Mouse (Mus musculus) brain, embryonic 18.5 days (tissue): Measurements from ENCODE around the gene Gm20388.
"Not testable (repeated sequence)": the region's sequence is repeated elsewhere in the genome, so short reads cannot be mapped to it uniquely, and the experiment has no call there.

Experiments
- DNase-seq: peaks from one replicate; pipeline ENCODE4 v3.0.0-alpha.2; 2012; ENCODE audit warnings: low read depth, low spot score

Gene Gm20388

DNA sequence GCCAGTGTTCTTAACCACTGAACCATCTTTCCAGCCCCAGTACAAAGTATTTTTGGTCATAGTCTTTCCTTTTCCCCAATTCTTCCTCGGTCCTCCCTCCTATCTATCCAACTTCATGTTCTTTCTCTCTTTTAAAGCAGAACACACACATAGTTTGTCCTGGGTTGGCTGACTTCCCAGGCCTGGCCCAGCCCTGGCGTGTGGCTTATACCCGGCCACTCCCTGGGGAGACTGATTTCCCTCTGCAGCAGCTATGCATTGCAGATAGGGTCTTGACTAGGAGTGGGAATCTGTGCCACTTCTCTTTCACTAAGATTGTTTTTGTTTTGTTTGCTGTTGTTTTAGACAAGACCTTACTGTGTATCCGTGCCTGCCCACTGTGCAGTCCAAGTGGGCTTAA is 3160.5 kb downstream of the Gm20388 start:
- DNase-seq, result no peak

DNA sequence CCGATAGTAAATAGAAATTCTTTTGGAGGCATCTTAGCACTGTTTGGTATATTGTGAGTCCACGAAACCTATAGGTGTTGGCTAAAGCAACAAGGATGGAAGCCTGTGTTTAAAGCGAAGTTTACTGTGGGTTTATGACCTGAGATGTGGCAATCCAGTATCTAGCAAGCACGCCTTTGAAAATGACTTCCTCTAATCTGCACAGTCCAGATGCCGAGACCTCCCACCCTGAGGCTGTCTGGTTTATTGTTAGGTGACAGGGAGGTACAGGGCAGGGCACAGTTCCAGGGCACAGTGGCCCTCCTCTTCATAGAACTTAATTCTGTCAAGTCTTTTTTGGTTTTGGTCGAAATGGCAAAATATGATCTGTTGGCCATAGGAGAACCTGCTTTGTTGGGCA is 3166.6 kb downstream of the Gm20388 start:
- no peak for DNase-seq

GRCm38 (mm10) chr8:123082993-123083392 is 3172.4 kb downstream of the Gm20388 start:
- no peak for DNase-seq

DNA sequence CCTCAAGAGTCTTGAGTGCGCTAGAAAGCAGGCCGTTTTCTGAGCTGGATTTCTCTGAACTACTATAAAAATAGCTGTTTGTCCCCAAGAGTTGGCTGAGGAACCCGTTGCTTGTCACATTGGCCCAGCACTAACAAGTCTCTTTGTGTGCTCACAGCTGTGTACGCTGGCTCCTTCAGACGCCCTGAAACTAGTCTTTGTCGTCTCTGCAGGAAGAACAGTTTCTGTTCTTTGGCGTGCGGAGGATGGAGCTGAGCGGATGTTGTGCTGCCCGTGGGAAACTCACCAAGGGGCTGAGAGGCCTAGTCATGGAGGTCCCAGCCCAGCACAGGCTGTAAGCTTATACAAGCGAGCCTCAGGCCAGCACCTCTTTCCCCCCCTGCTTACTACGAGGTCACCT is 3173.0 kb downstream of the Gm20388 start:
- no peak for DNase-seq

DNA sequence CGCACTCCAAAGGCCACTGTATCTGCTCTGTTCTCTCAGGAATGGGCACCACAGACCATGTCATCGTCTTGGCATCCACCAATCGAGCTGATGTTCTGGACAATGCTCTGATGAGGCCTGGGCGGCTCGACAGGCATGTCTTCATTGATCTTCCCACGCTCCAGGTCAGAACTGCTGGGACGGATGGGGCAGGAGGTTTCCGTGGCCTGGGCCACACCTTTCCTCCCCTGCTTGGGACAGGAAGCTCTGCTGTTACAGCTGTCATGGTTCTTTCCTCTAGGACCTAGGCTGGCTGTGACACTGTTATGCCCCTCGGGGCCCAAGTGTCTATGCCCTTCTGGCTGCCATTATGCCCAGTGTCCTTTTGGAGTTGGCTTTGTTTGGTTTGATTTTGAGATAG is 3176.6 kb downstream of the Gm20388 start:
- no peak for DNase-seq

GRCm38 (mm10) chr8:123097216-123097615 is 3186.6 kb downstream of the Gm20388 start:
- DNase-seq, result no peak

DNA sequence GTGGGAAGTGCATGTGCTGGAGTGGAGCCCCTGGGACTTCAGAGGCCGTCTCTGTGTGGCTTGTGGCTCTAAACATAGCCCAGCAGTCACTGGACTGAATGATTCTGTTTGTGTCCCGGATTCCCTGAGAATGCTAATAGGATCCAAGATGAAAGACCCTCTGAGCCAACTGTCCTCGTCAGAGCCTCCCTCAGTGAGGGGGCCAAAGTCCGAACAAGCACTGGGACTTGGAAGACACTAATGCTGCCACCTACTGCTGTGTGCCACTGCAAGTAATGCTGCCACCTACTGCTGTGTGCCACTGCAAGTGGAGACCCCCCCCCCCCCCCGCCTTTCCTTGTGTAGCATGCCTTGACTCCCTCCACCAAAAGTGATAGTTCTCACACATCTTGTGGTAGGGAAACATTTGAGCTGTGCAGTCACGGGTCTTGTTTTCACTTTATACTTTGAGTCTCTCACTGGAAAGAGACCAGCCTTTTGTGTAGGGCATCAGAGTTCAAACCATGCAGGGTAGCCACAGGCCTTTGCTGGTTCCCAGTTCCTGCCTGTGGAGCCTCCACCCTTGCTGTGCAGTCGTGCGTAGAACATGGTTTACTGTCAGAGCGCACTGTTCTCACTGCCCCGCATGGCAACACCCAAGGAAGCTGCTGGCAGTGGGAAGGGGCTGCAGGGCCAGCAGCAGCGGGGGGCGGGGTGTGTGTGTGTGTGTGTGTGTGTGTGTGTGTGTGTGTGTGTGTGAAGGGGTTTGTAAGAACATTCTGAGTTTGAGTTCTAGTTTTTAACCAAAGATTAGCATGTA is 3187.3 kb downstream of the Gm20388 start:
- DNase-seq, result no peak

GRCm38 (mm10) chr8:123100288-123100687 is 3189.6 kb downstream of the Gm20388 start:
- no peak for DNase-seq

DNA sequence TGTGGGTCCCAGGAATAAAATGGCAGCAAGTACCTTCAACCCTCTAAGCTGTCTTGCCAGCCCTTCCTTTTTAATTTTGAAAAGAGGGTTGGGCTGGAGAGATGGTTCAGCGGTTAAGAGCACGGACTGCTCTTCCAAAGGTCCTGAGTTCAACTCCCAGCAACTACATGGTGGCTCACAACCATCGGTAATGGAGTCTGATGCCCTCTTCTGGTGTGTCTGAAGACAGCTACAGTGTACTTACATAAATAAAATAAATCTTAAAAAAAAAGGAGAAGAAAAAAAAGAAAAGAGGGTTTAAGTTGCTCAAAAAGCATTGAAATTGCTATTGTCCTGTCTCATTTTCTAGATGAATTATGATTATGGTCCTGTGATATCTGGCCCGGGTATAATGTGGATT is 3190.6 kb downstream of the Gm20388 start:
- DNase-seq, result no peak

DNA sequence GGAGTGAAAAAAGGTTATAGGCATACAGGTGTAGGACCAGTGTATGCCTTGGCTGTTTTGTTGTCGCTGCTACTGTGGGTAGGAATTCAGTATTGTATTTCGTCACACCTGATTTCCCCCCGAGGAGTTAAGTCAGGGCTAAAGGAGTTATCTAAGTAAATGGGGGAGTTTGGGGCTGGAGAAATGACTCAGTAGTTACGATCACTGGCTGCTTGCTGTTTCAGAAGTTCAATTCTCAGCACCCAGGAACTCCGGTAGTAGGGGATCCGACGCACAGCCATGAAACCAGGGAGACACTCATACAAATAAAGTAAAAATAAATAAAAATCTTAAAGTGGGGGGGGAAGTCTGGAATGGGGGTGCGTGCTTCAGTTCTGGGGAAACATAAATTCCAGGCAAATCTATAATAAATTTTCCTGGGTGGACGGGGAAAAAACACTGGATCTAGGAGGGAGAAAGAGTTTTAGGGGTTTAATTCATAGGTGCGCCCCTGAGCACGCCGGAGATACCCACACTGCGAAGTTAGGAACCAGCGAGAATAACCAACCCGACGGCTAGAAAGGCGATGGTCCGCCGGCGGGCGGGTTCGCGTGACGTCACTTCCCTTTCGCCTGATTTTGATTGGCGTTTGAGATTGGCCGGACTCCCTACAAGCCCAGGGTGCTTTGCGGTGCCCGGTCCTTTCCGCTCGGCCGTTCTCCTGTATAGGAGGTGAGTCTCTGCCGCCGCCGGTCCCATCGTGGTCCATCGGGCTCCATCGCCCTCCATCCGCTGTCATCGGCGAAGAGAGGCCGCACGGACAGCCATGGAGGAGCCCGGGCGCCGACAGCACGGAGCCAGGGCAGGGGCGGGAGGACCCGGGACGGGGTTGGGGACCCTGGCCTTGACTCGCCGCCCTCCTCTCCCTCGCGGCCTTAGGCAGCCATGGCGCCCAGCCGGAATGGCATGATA is 3191.4 kb downstream of the Gm20388 start, which contains the start of gene Rpl13:
TSS of gene Rpl13 (plus strand) at position 616 of the 951 bp plus-strand sequence.
- DNase-seq, result peak; percentile 90

DNA sequence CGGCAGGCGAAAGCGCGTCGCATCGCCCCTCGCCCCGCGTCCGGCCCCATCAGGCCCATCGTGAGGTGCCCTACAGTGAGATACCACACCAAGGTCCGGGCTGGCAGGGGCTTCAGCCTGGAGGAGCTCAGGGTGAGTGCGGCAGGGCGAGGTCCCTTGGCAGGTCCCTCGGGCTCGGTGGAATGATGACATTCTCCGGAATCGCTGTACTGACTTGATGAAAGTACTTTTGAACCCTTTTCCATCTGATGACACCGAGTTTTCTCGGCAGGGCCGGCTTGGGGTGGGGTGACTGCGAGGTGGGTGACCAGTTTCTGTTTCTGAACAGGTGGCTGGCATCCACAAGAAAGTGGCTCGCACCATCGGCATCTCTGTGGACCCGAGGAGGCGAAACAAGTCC is 3192.2 kb downstream of the Gm20388 start:
- DNase-seq, result not testable (repeated sequence)

DNA sequence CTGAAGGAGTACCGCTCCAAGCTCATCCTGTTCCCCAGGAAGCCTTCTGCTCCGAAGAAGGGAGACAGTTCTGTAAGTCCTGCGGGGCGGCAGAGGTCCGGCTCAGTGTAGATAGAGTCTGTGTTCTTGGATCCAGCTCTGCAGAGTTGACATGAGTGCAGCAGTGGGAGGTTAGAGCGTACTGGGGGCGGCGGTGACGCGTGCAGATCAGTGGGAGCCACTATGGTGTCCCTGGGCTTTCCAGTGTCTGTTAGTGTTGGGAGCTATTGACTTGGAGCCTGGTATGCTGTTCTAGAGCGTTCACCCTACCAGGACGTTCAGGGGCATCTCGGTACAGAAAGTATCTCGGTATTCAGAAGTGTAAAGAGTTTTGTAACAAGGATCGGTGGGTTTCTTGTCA is 3192.6 kb downstream of the Gm20388 start:
- no peak for DNase-seq

- DNase-seq, result no peak
These were observed 3193.6 kb downstream of the Gm20388 start for GRCm38 (mm10) chr8:123104046-123104767.

DNA sequence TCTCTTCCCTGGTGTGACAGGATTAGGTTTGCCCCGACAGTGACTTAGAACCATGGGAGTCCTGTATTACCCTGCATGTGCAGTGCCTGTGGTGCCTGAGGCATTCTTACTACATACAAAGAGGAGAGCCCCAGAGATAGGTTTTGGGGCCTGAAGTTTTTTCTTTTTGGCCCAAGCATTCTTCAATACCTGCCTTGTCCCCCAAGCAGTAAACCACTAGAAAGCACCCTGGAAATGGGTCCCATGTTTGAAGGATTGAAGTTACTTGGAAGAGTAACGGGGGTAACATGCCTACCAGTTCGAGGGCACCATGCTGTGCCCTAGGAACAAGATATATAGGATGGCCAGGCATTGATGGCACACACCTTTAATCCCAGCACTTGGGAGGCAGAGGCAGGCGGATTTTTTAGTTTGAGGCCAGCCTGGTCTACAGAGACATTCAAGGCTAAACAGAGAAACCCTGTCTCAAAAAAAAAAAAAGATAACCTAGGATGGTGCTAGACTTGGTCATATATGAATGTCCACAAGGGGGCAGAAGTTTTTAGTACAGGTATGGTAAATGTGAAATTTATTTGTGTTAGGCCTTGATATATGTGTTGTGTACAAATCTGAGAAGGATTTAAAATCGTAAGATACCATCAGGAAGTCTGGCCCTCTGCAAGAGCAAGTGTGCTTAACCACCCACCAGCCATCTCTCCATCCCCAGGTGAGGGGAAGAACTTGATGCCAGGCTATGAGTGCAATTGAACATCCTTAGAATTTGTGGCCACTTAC is 3195.1 kb downstream of the Gm20388 start:
- no peak for DNase-seq

- DNase-seq, result no peak
These were observed 3195.9 kb downstream of the Gm20388 start for GRCm38 (mm10) chr8:123106531-123106930.

GRCm38 (mm10) chr8:123108010-123108409 is 3197.4 kb downstream of the Gm20388 start:
- no peak for DNase-seq

GRCm38 (mm10) chr8:123108953-123109352 is 3198.3 kb downstream of the Gm20388 start:
- no peak for DNase-seq

DNA sequence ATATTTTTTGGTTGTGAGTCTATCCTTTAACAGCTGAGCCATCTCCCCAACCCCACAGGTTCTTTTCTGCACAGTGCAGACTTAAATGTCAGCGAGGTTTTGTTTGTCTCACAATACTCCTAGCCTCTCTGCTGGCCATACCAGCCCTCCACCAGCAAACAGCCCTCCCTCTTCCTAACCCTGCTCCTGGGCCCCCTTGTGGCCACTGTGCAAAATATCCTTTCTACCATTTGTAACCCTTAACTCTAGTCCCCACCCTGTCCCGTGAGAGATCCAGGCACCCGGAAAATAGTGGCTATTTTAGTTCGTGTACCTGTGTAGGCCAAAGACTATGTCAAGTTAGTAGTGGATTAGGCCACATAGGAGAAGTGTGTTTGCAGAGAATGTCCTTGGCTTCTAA is 3200.0 kb downstream of the Gm20388 start:
- no peak for DNase-seq

GRCm38 (mm10) chr8:123112892-123113291 is 3202.3 kb downstream of the Gm20388 start:
- no peak for DNase-seq

- DNase-seq, result no peak
These were observed 3203.3 kb downstream of the Gm20388 start for GRCm38 (mm10) chr8:123113908-123114469.

GRCm38 (mm10) chr8:123114644-123115043 is 3204.0 kb downstream of the Gm20388 start:
- DNase-seq, result no peak
